Mouse (Mus musculus): ENCODE measurements around the gene Filip1. TPM values are rescaled to one million over a fixed set of nuclear protein-coding genes. Genes with fewer than 3 reads are reported as not detected.

Gene Filip1
- total and polyA plus RNA-seq, 3 experiments = not detected

- no peak overlapping the region for H3K27ac ChIP-seq (ENCODE audit: control insufficient read depth, low read depth, low read length)
- no peaks in the 10 kb centered on the region for H3K9me3 ChIP-seq (replicated peaks; ENCODE audit: insufficient read depth, low read length)
- no peak overlapping the region for H3K4me3 ChIP-seq (ENCODE audit: control insufficient read depth in 1 of 2, insufficient read depth in 1 of 2, low read depth in 2 of 2, low read length in 2 of 2)
- H3K79me2 ChIP-seq (ENCODE audit: control insufficient read depth, insufficient read depth, low read length, poor library complexity) = no peaks in the 10 kb centered on the region
- peaks cover 1 to 3% of the 10 kb centered on the region in 2 experiments; a peak in 3 of 4 replicates for H3K27me3 ChIP-seq (ENCODE audit: control insufficient read depth in 1 of 2, insufficient read depth in 2 of 2, low read length in 2 of 2)
- H3K9ac ChIP-seq (ENCODE audit: control insufficient read depth, low read depth, low read length, poor library complexity, severe bottlenecking) = no peak overlapping the region
- no peaks in the 10 kb centered on the region for H3K36me3 ChIP-seq (ENCODE audit: control insufficient read depth in 1 of 2, insufficient read depth in 2 of 2, low read length in 2 of 2)
- no peaks in the 10 kb centered on the region for H3K4me1 ChIP-seq (ENCODE audit: control insufficient read depth in 1 of 2, insufficient read depth in 2 of 2, low read length in 2 of 2)
- DNase-seq (ENCODE audit: low read depth, low spot score) = peak; percentile 75
- TF ChIP-seq USF2 (IDR thresholded peaks at IDR 0.05; ENCODE audit: borderline replicate concordance in 1 of 2, insufficient read depth in 1 of 2, low read depth in 1 of 2, low read length in 2 of 2) (no peak), BHLHE40 (IDR thresholded peaks at IDR 0.05; ENCODE audit: borderline replicate concordance, low read depth, low read length) (no peak), NELFE (IDR thresholded peaks at IDR 0.05; ENCODE audit: low read depth, low read length) (no peak), MAX (IDR thresholded peaks at IDR 0.05; ENCODE audit: low read length) (no peak), MAZ (IDR thresholded peaks at IDR 0.05; ENCODE audit: low read depth, low read length) (no peak), HCFC1 (IDR thresholded peaks at IDR 0.05; ENCODE audit: low read depth, low read length) (no peak), ELF1 (IDR thresholded peaks at IDR 0.05; ENCODE audit: low read depth, low read length) (no peak), E2F4 (IDR thresholded peaks at IDR 0.05; ENCODE audit: borderline replicate concordance, low read depth, low read length) (no peak), KAT2A (conservative IDR thresholded peaks at IDR 0.05; ENCODE audit: low read depth, low read length) (no peak), MXI1 (IDR thresholded peaks at IDR 0.05; ENCODE audit: low read depth, low read length) (no peak), UBTF (IDR thresholded peaks at IDR 0.05; ENCODE audit: borderline replicate concordance, insufficient read depth, low read depth, low read length) (no peak), RCOR1 (IDR thresholded peaks at IDR 0.05; ENCODE audit: low read depth, low read length) (no peak), SIN3A (IDR thresholded peaks at IDR 0.05; ENCODE audit: low read length) (no peak), CHD2 (IDR thresholded peaks at IDR 0.05; ENCODE audit: low read length) (no peak), POLR2AphosphoS5 (IDR thresholded peaks at IDR 0.05; ENCODE audit: borderline replicate concordance, low read depth, low read length) (no peak), ZNF384 (IDR thresholded peaks at IDR 0.05; ENCODE audit: low read depth, low read length) (peak; percentile 73), POLR2AphosphoS2 (IDR thresholded peaks at IDR 0.05; ENCODE audit: low read length) (no peak), RAD21 (IDR thresholded peaks at IDR 0.05; ENCODE audit: low read depth, low read length) (peak; percentile 98), NRF1 (IDR thresholded peaks at IDR 0.05; ENCODE audit: insufficient read depth, low read depth, low read length, poor library complexity, severe bottlenecking) (no peak), CTCF (IDR thresholded peaks at IDR 0.05 in 2 of 3, conservative IDR thresholded peaks at IDR 0.05 in 1 of 3; ENCODE audit: control insufficient read depth in 1 of 3, insufficient read depth in 1 of 3, low read depth in 2 of 3, low read length in 3 of 3, poor library complexity in 1 of 3, severe bottlenecking in 1 of 3) (peak; percentile 87 to 95 (median 95)), MYB (IDR thresholded peaks at IDR 0.05; ENCODE audit: low read depth, low read length) (no peak), ZKSCAN1 (IDR thresholded peaks at IDR 0.05; ENCODE audit: low read depth, low read length) (no peak), TBP (IDR thresholded peaks at IDR 0.05; ENCODE audit: low read depth, low read length) (no peak), MEF2A (IDR thresholded peaks at IDR 0.05; ENCODE audit: extremely low read depth, insufficient replicate concordance, low read depth, low read length, poor library complexity, severe bottlenecking) (no peak), USF1 (IDR thresholded peaks at IDR 0.05; ENCODE audit: low read depth, low read length) (no peak), GATA1 (IDR thresholded peaks at IDR 0.05; ENCODE audit: low read depth, low read length) (0 out of 2 replicates have a peak, but pooled peaks have one; percentile 42), ZMIZ1 (IDR thresholded peaks at IDR 0.05; ENCODE audit: low read depth, low read length) (no peak), CHD1 (IDR thresholded peaks at IDR 0.05; ENCODE audit: low read depth, low read length) (no peak), MYC (IDR thresholded peaks at IDR 0.05; ENCODE audit: low read depth, low read length) (no peak), TCF12 (IDR thresholded peaks at IDR 0.05; ENCODE audit: low read depth, low read length) (no peak), ETS1 (IDR thresholded peaks at IDR 0.05; ENCODE audit: low read depth, low read length) (no peak), ZC3H11A (IDR thresholded peaks at IDR 0.05; ENCODE audit: low read depth, low read length) (peak; percentile 97), EP300 (IDR thresholded peaks at IDR 0.05; ENCODE audit: low read depth in 1 of 2, low read length in 2 of 2) (no peak), SMC3 (IDR thresholded peaks at IDR 0.05; ENCODE audit: low read depth, low read length) (peak; percentile 97), GABPA (IDR thresholded peaks at IDR 0.05; ENCODE audit: low read depth, low read length) (no peak), MAFK (IDR thresholded peaks at IDR 0.05; ENCODE audit: borderline replicate concordance, low read depth, low read length) (no peak)
These were observed 10.1 kb downstream of the Filip1 start for GRCm38 (mm10) chr9:80002394-80003188.

All from MEL (cell line).